Mouse (Mus musculus): Measurements from ENCODE around the gene Eef2.
"Not testable (repeated sequence)": the region's sequence is repeated elsewhere in the genome, so short reads cannot be mapped to it uniquely, and the experiment has no call there.

The Eef2 gene

GRCm38 (mm10) chr10:81200141-81200540 lies 23.7 kb downstream of the Eef2 start:
- DNase-seq (ENCODE audit: low read depth, low spot score): no peak

- DNase-seq (ENCODE audit: low read depth, low spot score): no peak
These were observed 24.3 kb downstream of the Eef2 start for GRCm38 (mm10) chr10:81200605-81201287.

GRCm38 (mm10) chr10:81201807-81202758 lies 25.7 kb downstream of the Eef2 start, which contains the start of gene Nmrk2:
Gene Nmrk2, minus strand, starts transcription at chr10:81202051.
- no peak for DNase-seq (ENCODE audit: low read depth, low spot score)

GRCm38 (mm10) chr10:81202978-81203720 lies 26.7 kb downstream of the Eef2 start:
- DNase-seq (ENCODE audit: low read depth, low spot score): no peak

GRCm38 (mm10) chr10:81204137-81204536 lies 27.7 kb downstream of the Eef2 start:
- DNase-seq (ENCODE audit: low read depth, low spot score): no peak

GRCm38 (mm10) chr10:81210154-81210553 lies 33.7 kb downstream of the Eef2 start:
- DNase-seq (ENCODE audit: low read depth, low spot score): no peak

GRCm38 (mm10) chr10:81216260-81216659 lies 39.8 kb downstream of the Eef2 start:
- DNase-seq (ENCODE audit: low read depth, low spot score): no peak

- DNase-seq (ENCODE audit: low read depth, low spot score): no peak
These were observed 40.4 kb downstream of the Eef2 start for GRCm38 (mm10) chr10:81216810-81217209.

- DNase-seq (ENCODE audit: low read depth, low spot score): not testable (repeated sequence)
These were observed 40.8 kb downstream of the Eef2 start for GRCm38 (mm10) chr10:81217267-81217666.

- peak; percentile 62 for DNase-seq (ENCODE audit: low read depth, low spot score)
These were observed 41.5 kb downstream of the Eef2 start for GRCm38 (mm10) chr10:81217964-81218363.

GRCm38 (mm10) chr10:81221402-81222015 lies 45.1 kb downstream of the Eef2 start:
- no peak for DNase-seq (ENCODE audit: low read depth, low spot score)

GRCm38 (mm10) chr10:81223731-81224130 lies 47.3 kb downstream of the Eef2 start:
- DNase-seq (ENCODE audit: low read depth, low spot score): peak; percentile 50

GRCm38 (mm10) chr10:81229735-81230437 lies 53.5 kb downstream of the Eef2 start:
- DNase-seq (ENCODE audit: low read depth, low spot score): peak; percentile 63

- DNase-seq (ENCODE audit: low read depth, low spot score): peak; percentile 62
These were observed 54.3 kb downstream of the Eef2 start, which contains the start of gene Atcay for GRCm38 (mm10) chr10:81230438-81231332. Gene Atcay, minus strand, starts transcription at chr10:81230833.

- DNase-seq (ENCODE audit: low read depth, low spot score): no peak
These were observed 55.0 kb downstream of the Eef2 start for GRCm38 (mm10) chr10:81231436-81231835.
